Comparison of ENCODE assay signal across 28 mouse cellular contexts in genomic region chr5:111733851-111734250, GRCm38 (mm10). TPM values are rescaled to one million over a fixed set of nuclear protein-coding genes. Genes with fewer than 3 reads are reported as not detected.
"Had no signal": no experiment of that assay in that cellular context is flagged by ENCODE, and none has a peak within 500 bp of the region (broad histone marks: within the 10 kb centered on the region; RNA-seq: fewer than 3 reads in every experiment).

Gm26897 (plus strand) TSS chr5:111733924.

- H3K4me1 ChIP-seq: liver, embryonic 12.5 days; liver, embryonic 15.5 days; lung, embryonic 15.5 days; megakaryocyte, embryonic 14.5 days had no signal

- H3K27ac ChIP-seq: layer of hippocampus, adult 2 months; liver, embryonic 12.5 days; liver, embryonic 15.5 days; lung, embryonic 15.5 days; midbrain, embryonic 10.5 days; midbrain, embryonic 13.5 days had no signal

- H3K9ac ChIP-seq: liver, embryonic 12.5 days; liver, embryonic 15.5 days; lung, embryonic 15.5 days; midbrain, embryonic 13.5 days had no signal

- H3K36me3 ChIP-seq: liver, embryonic 12.5 days; liver, embryonic 15.5 days; lung, embryonic 15.5 days had no signal

- H3K27me3 ChIP-seq: liver, embryonic 12.5 days; liver, embryonic 15.5 days; lung, embryonic 15.5 days had no signal

- ATAC-seq: liver, embryonic 12.5 days; midbrain, embryonic 13.5 days; midbrain, embryonic 16.5 days had no signal

- H3K4me3 ChIP-seq: layer of hippocampus, adult 2 months; liver, embryonic 12.5 days; liver, embryonic 15.5 days; lung, embryonic 15.5 days; megakaryocyte, embryonic 14.5 days; midbrain, embryonic 10.5 days; midbrain, embryonic 13.5 days had no signal

- H3K4me2 ChIP-seq: liver, embryonic 12.5 days; liver, embryonic 15.5 days; lung, embryonic 15.5 days; midbrain, embryonic 13.5 days had no signal

- H3K9me3 ChIP-seq: liver, embryonic 12.5 days; liver, embryonic 15.5 days; lung, embryonic 15.5 days; midbrain, embryonic 13.5 days had no signal

- DNase-seq: kidney, adult 9 months; kidney, postnatal 25 days; layer of hippocampus, adult 9-11 months; liver; lung, adult 18-20 months; lung, postnatal 10 days; lung, postnatal 36 days; thymus, adult 18-20 months; thymus, postnatal 36 days had no signal

RNA-seq across cellular contexts. Expression of gene Gm26897, which starts in this region (rescaled TPM):
- total RNA-seq: layer of hippocampus, adult 2 months; layer of hippocampus, postnatal 25 days; left cerebral cortex, adult 18-20 months; left cerebral cortex, postnatal 25 days had no signal
- polyA plus RNA-seq: kidney, embryonic 16.5 days; large intestine, adult 2 months; limb, embryonic 11.5 days; liver, embryonic 12.5 days; liver, embryonic 15.5 days; lung, embryonic 15.5 days; midbrain, embryonic 10.5 days; midbrain, embryonic 13.5 days; midbrain, embryonic 16.5 days; neural tube, embryonic 11.5 days; neural tube, embryonic 14.5 days; stomach, embryonic 14.5 days; stomach, postnatal 0 days; urinary bladder, adult 2 months had no signal
